Mouse (Mus musculus): ENCODE measurements around the gene Pfdn4. TPM values are rescaled to one million over a fixed set of nuclear protein-coding genes. Genes with fewer than 3 reads are reported as not detected.

Pfdn4 gene
- total and polyA plus RNA-seq, 3 experiments = 60.5 to 70.9 TPM; not detected in 1

DNA sequence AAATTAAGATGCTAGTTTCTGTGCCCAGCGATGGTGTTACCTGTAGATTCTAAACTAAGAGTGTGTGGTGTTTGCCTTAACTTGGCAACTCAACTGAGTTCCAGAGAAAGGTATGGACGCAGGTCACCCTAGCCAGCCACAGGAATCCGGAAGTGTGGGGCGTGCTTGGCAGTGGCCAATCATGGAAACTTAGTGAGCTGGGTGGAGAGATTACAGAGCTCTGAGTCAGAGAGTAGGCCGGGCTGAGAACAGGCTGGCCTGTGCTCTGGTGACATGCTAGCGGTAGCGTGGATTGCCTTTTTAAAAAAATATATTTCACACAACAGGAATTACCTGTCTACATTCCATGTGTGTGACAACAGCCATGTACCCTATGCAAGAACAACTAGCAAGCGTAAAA lies 30.3 kb downstream of the Pfdn4 start:
- Histone ChIP-seq H3K4me3 (ENCODE audit: control insufficient read depth in 1 of 2, insufficient read depth in 1 of 2, low read depth in 2 of 2, low read length in 2 of 2) (no peak overlapping the region), H3K9ac (ENCODE audit: control insufficient read depth, low read depth, low read length, poor library complexity, severe bottlenecking) (no peak overlapping the region), H3K4me1 (ENCODE audit: control insufficient read depth in 1 of 2, insufficient read depth in 2 of 2, low read length in 2 of 2) (no peaks in the 10 kb centered on the region), H3K27ac (ENCODE audit: control insufficient read depth, low read depth, low read length) (no peak overlapping the region), H3K79me2 (ENCODE audit: control insufficient read depth, insufficient read depth, low read length, poor library complexity) (no peaks in the 10 kb centered on the region), H3K27me3 (ENCODE audit: control insufficient read depth in 1 of 2, insufficient read depth in 2 of 2, low read length in 2 of 2) (no peaks in the 10 kb centered on the region), H3K36me3 (ENCODE audit: control insufficient read depth in 1 of 2, insufficient read depth in 2 of 2, low read length in 2 of 2) (no peaks in the 10 kb centered on the region), H3K9me3 (replicated peaks; ENCODE audit: insufficient read depth, low read length) (no peaks in the 10 kb centered on the region)
- no peak for DNase-seq (ENCODE audit: low read depth, low spot score)
- no peak for TF ChIP-seq NELFE (IDR thresholded peaks at IDR 0.05; ENCODE audit: low read depth, low read length)

DNA sequence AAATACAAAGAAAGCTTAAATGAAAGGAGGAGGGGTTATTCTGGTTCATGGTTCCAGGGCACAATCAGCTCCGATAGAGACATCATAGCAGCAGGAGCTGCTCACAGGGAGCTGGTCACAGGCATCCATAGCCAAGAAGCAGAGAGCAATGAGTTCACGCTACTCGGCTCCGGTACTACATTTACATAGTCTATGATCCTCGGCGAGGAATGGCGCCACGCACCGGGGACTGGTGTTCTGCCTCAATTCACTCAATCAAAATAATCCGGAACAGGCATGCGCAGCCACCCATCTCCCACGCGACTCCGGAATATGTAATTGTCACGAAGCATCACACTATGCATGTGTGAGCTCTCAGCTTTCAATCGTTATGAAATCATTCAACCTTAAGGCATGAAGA lies 31.8 kb downstream of the Pfdn4 start:
- Histone ChIP-seq H3K79me2 (ENCODE audit: control insufficient read depth, insufficient read depth, low read length, poor library complexity) (no peaks in the 10 kb centered on the region), H3K36me3 (ENCODE audit: control insufficient read depth in 1 of 2, insufficient read depth in 2 of 2, low read length in 2 of 2) (no peaks in the 10 kb centered on the region), H3K4me1 (ENCODE audit: control insufficient read depth in 1 of 2, insufficient read depth in 2 of 2, low read length in 2 of 2) (no peaks in the 10 kb centered on the region), H3K27ac (ENCODE audit: control insufficient read depth, low read depth, low read length) (no peak overlapping the region), H3K9me3 (replicated peaks; ENCODE audit: insufficient read depth, low read length) (no peaks in the 10 kb centered on the region), H3K4me3 (ENCODE audit: control insufficient read depth in 1 of 2, insufficient read depth in 1 of 2, low read depth in 2 of 2, low read length in 2 of 2) (no peak overlapping the region), H3K27me3 (ENCODE audit: control insufficient read depth in 1 of 2, insufficient read depth in 2 of 2, low read length in 2 of 2) (no peaks in the 10 kb centered on the region), H3K9ac (ENCODE audit: control insufficient read depth, low read depth, low read length, poor library complexity, severe bottlenecking) (no peak overlapping the region)
- no peak for DNase-seq (ENCODE audit: low read depth, low spot score)
- no peak for TF ChIP-seq ZC3H11A (IDR thresholded peaks at IDR 0.05; ENCODE audit: low read depth, low read length)
- no peak for TF ChIP-seq KAT2A (conservative IDR thresholded peaks at IDR 0.05; ENCODE audit: low read depth, low read length)

GRCm38 (mm10) chr2:170529766-170530165 lies 33.5 kb downstream of the Pfdn4 start:
- no peaks in the 10 kb centered on the region for H3K27me3 ChIP-seq (ENCODE audit: control insufficient read depth in 1 of 2, insufficient read depth in 2 of 2, low read length in 2 of 2)
- DNase-seq (ENCODE audit: low read depth, low spot score) = no peak
- H3K27ac ChIP-seq (ENCODE audit: control insufficient read depth, low read depth, low read length) = no peak overlapping the region
- H3K4me1 ChIP-seq (ENCODE audit: control insufficient read depth in 1 of 2, insufficient read depth in 2 of 2, low read length in 2 of 2) = no peaks in the 10 kb centered on the region
- H3K9me3 ChIP-seq (replicated peaks; ENCODE audit: insufficient read depth, low read length) = no peaks in the 10 kb centered on the region
- H3K9ac ChIP-seq (ENCODE audit: control insufficient read depth, low read depth, low read length, poor library complexity, severe bottlenecking) = no peak overlapping the region
- H3K36me3 ChIP-seq (ENCODE audit: control insufficient read depth in 1 of 2, insufficient read depth in 2 of 2, low read length in 2 of 2) = no peaks in the 10 kb centered on the region
- no peak overlapping the region for H3K4me3 ChIP-seq (ENCODE audit: control insufficient read depth in 1 of 2, insufficient read depth in 1 of 2, low read depth in 2 of 2, low read length in 2 of 2)
- no peaks in the 10 kb centered on the region for H3K79me2 ChIP-seq (ENCODE audit: control insufficient read depth, insufficient read depth, low read length, poor library complexity)
- TF ChIP-seq GABPA (IDR thresholded peaks at IDR 0.05; ENCODE audit: low read depth, low read length) (no peak), NELFE (IDR thresholded peaks at IDR 0.05; ENCODE audit: low read depth, low read length) (no peak), CHD1 (IDR thresholded peaks at IDR 0.05; ENCODE audit: low read depth, low read length) (no peak), USF1 (IDR thresholded peaks at IDR 0.05; ENCODE audit: low read depth, low read length) (no peak), MAX (IDR thresholded peaks at IDR 0.05; ENCODE audit: low read length) (no peak), MAFK (IDR thresholded peaks at IDR 0.05; ENCODE audit: borderline replicate concordance, low read depth, low read length) (no peak), ZNF384 (IDR thresholded peaks at IDR 0.05; ENCODE audit: low read depth, low read length) (no peak), ELF1 (IDR thresholded peaks at IDR 0.05; ENCODE audit: low read depth, low read length) (no peak), TCF12 (IDR thresholded peaks at IDR 0.05; ENCODE audit: low read depth, low read length) (no peak), MAZ (IDR thresholded peaks at IDR 0.05; ENCODE audit: low read depth, low read length) (no peak), USF2 (IDR thresholded peaks at IDR 0.05; ENCODE audit: borderline replicate concordance in 1 of 2, insufficient read depth in 1 of 2, low read depth in 1 of 2, low read length in 2 of 2) (no peak), GATA1 (IDR thresholded peaks at IDR 0.05; ENCODE audit: low read depth, low read length) (no peak), JUND (IDR thresholded peaks at IDR 0.05; ENCODE audit: low read depth, low read length) (no peak), POLR2AphosphoS5 (IDR thresholded peaks at IDR 0.05; ENCODE audit: borderline replicate concordance, low read depth, low read length) (no peak), NRF1 (IDR thresholded peaks at IDR 0.05; ENCODE audit: insufficient read depth, low read depth, low read length, poor library complexity, severe bottlenecking) (no peak)

All from MEL (cell line).